Mouse (Mus musculus) ovary, postnatal 10 days (tissue): ENCODE measurements at regions not wholly inside any gene's neighbourhood (a gene's known extent, or its start where the extent isn't known, plus 50 kb on each side); places are given as distances from the start of the nearest gene placed in this dataset.
"Not testable (repeated sequence)": the region's sequence is repeated elsewhere in the genome, so short reads cannot be mapped to it uniquely, and the experiment has no call there.

ENCODE experiments used
- DNase-seq: peaks from one replicate; pipeline ENCODE4 v3.0.0; 2022; ENCODE audit warnings: low spot score

- DNase-seq, result no peak
Measured at GRCm38 (mm10) chr11:22573166-22573565, 61.3 kb downstream of the Tmem17 start.

GRCm38 (mm10) chr11:22573802-22574201 is 61.9 kb downstream of the Tmem17 start:
- DNase-seq, result no peak

- no peak for DNase-seq
Measured at GRCm38 (mm10) chr11:22574506-22574905, 62.6 kb downstream of the Tmem17 start.

- no peak for DNase-seq
Measured at GRCm38 (mm10) chr11:22584100-22584487, 72.2 kb downstream of the Tmem17 start.

GRCm38 (mm10) chr11:22584488-22585158 is 72.7 kb downstream of the Tmem17 start:
- peak; percentile 15 for DNase-seq

- no peak for DNase-seq
Measured at GRCm38 (mm10) chr11:22587691-22588241, 75.9 kb downstream of the Tmem17 start.

- DNase-seq, result no peak
Measured at GRCm38 (mm10) chr11:22588546-22588945, 76.7 kb downstream of the Tmem17 start.

GRCm38 (mm10) chr11:22589901-22590300 is 78.0 kb downstream of the Tmem17 start:
- no peak for DNase-seq

- not testable (repeated sequence) for DNase-seq
Measured at GRCm38 (mm10) chr11:22591050-22591449, 79.2 kb downstream of the Tmem17 start.

GRCm38 (mm10) chr11:22592706-22593105 is 80.8 kb downstream of the Tmem17 start:
- DNase-seq, result no peak

- DNase-seq, result no peak
Measured at GRCm38 (mm10) chr11:22596076-22596804, 84.4 kb downstream of the Tmem17 start.

- DNase-seq, result no peak
Measured at GRCm38 (mm10) chr11:22596805-22597149, 84.9 kb downstream of the Tmem17 start.

GRCm38 (mm10) chr11:22600370-22600769 is 88.5 kb downstream of the Tmem17 start:
- no peak for DNase-seq

GRCm38 (mm10) chr11:22601977-22602376 is 90.1 kb downstream of the Tmem17 start:
- no peak for DNase-seq

GRCm38 (mm10) chr11:22602610-22603009 is 90.7 kb downstream of the Tmem17 start:
- DNase-seq, result no peak

GRCm38 (mm10) chr11:22603397-22603796 is 91.5 kb downstream of the Tmem17 start:
- DNase-seq, result no peak

- DNase-seq, result no peak
Measured at GRCm38 (mm10) chr11:22606380-22606779, 94.5 kb downstream of the Tmem17 start.

GRCm38 (mm10) chr11:22607645-22608044 is 95.8 kb downstream of the Tmem17 start:
- no peak for DNase-seq

- no peak for DNase-seq
Measured at GRCm38 (mm10) chr11:22608945-22609344, 97.1 kb downstream of the Tmem17 start.

GRCm38 (mm10) chr11:22610433-22611101 is 98.7 kb downstream of the Tmem17 start:
- peak; percentile 5 for DNase-seq

GRCm38 (mm10) chr11:22611102-22611869 is 99.4 kb downstream of the Tmem17 start:
- DNase-seq, result no peak

- DNase-seq, result no peak
Measured at GRCm38 (mm10) chr11:22613500-22613899, 101.6 kb downstream of the Tmem17 start.
